Mouse (Mus musculus) heart, embryonic 15.5 days (tissue): ENCODE data around the gene Hist1h3e. TPM values are rescaled to one million over a fixed set of nuclear protein-coding genes. Genes with fewer than 3 reads are reported as not detected.
"Not testable (repeated sequence)": the region's sequence is repeated elsewhere in the genome, so short reads cannot be mapped to it uniquely, and the experiment has no call there.

Experiments used
- ATAC-seq: fragments of 200-750 bp; cut with Nextera tagmentation; replicated peaks from 2 replicates; pipeline ENCODE4 v1.8.0; 2017; ENCODE audit warnings: low read depth, moderate TSS enrichment; ENCODE audit not compliant: insufficient number of reproducible peaks, insufficient read depth, low FRiP score
- H3K27ac ChIP-seq: fragments of 300-500 bp; sonication (generic); 2 replicates; pipeline ENCODE4 v1.5.1; 2015; ENCODE audit warnings: mild to moderate bottlenecking, inconsistent platforms
- H3K27me3 ChIP-seq: fragments of 300-500 bp; sonication (generic); 2 replicates; pipeline ENCODE4 v1.6.1; 2015; ENCODE audit warnings: inconsistent platforms
- H3K36me3 ChIP-seq: fragments of 300-500 bp; sonication (generic); 2 replicates; pipeline ENCODE4 v1.6.1; 2015; ENCODE audit warnings: mild to moderate bottlenecking, inconsistent platforms
- H3K4me1 ChIP-seq: fragments of 300-500 bp; sonication (generic); replicated peaks from 2 replicates; pipeline ENCODE4 v1.6.1; 2015; ENCODE audit warnings: inconsistent platforms
- H3K4me2 ChIP-seq: fragments of 300-500 bp; sonication (generic); 2 replicates; pipeline ENCODE4 v1.6.1; 2015; ENCODE audit warnings: inconsistent platforms, mild to moderate bottlenecking, moderate library complexity
- H3K4me3 ChIP-seq: fragments of 300-500 bp; sonication (generic); 2 replicates; pipeline ENCODE4 v1.5.1; 2015; ENCODE audit warnings: mild to moderate bottlenecking, inconsistent platforms
- H3K9ac ChIP-seq: fragments of 300-500 bp; sonication (generic); 2 replicates; pipeline ENCODE4 v1.6.1; 2015; ENCODE audit warnings: mild to moderate bottlenecking, inconsistent platforms
- H3K9me3 ChIP-seq: fragments of 300-500 bp; sonication (generic); replicated peaks from 2 replicates; pipeline ENCODE4 v1.6.1; 2016; ENCODE audit warnings: inconsistent platforms
- WGBS: fragments of 180-500 bp; shearing (Covaris S2); methylation state at CpG from one replicate; pipeline ENCODE4 v1.1.7; 2015; ENCODE audit warnings: mixed read lengths; 5-methylcytosine and 5-hydroxymethylcytosine counted together
- polyA plus RNA-seq: library from polyadenylated mRNA; unstranded; fragments of >200 nt; fragmentation: Nextera tagmentation; extraction: Ambion mirVana; gene quantifications from 2 replicates; pipeline ENCODE4 v1.2.1, GENCODE M21; 2015

Hist1h3e gene
- polyA plus RNA-seq, 1 experiment from 2014 or later, result 1.7 TPM

GRCm38 (mm10) chr13:23543965-23544786 is 18.0 kb downstream of the Hist1h3e start, which contains the start of gene Hist1h3f:
Gene Hist1h3f (plus strand): TSS chr13:23544052.
- Histone ChIP-seq H3K36me3 (no peaks in the 10 kb centered on the region), H3K9me3 (no peaks in the 10 kb centered on the region), H3K27me3 (no peaks in the 10 kb centered on the region), H3K4me1 (peaks cover 5% of the 10 kb centered on the region; the same call in 1 of the 2 replicates), H3K4me3 (peak within 1 kb of the TSS; percentile 58), H3K4me2 (peak within 1 kb of the TSS; percentile 77), H3K9ac (peak within 1 kb of the TSS; percentile 65), H3K27ac (peak within 1 kb of the TSS; percentile 92)
- 1% methylated on average over 27 of the region's 45 CpGs for WGBS
- ATAC-seq, result peak; percentile 88

GRCm38 (mm10) chr13:23542999-23543607 is 19.1 kb downstream of the Hist1h3e start, which contains the start of gene Hist1h2bh:
Gene Hist1h2bh (minus strand): TSS chr13:23543392.
- H3K36me3 ChIP-seq, H3K4me1 ChIP-seq, H3K27me3 ChIP-seq, H3K9me3 ChIP-seq: not testable (repeated sequence)
- Histone ChIP-seq H3K27ac (peak within 1 kb of the TSS; percentile 92), H3K4me2 (peak within 1 kb of the TSS; percentile 77), H3K4me3 (peak within 1 kb of the TSS; percentile 58), H3K9ac (peak within 1 kb of the TSS; percentile 53)
- WGBS, result under 1% methylated on average over 39 of the region's 42 CpGs
- peak; percentile 91 for ATAC-seq

GRCm38 (mm10) chr13:23542225-23542980 is 19.8 kb downstream of the Hist1h3e start:
- Histone ChIP-seq H3K4me2 (peak overlapping the region; percentile 77), H3K4me3 (peak overlapping the region; percentile 58), H3K9ac (peak overlapping the region; percentile 52), H3K27ac (peak overlapping the region; percentile 87)
- not testable (repeated sequence) for H3K36me3 ChIP-seq, H3K27me3 ChIP-seq, ATAC-seq, H3K4me1 ChIP-seq, H3K9me3 ChIP-seq
- 19% methylated on average over 3 of the region's 3 CpGs for WGBS

GRCm38 (mm10) chr13:23541497-23541896 is 20.7 kb downstream of the Hist1h3e start:
- Histone ChIP-seq H3K9me3 (no peaks in the 10 kb centered on the region), H3K27ac (no peak overlapping the region), H3K4me3 (no peak overlapping the region), H3K4me2 (no peak overlapping the region), H3K9ac (no peak overlapping the region), H3K36me3 (no peaks in the 10 kb centered on the region), H3K27me3 (no peaks in the 10 kb centered on the region), H3K4me1 (peaks cover 11% of the 10 kb centered on the region)
- ATAC-seq, result no peak
- 74% methylated on average over 3 of the region's 3 CpGs for WGBS

- not testable (repeated sequence) for H3K36me3 ChIP-seq, H3K27me3 ChIP-seq, H3K9me3 ChIP-seq, ATAC-seq, H3K27ac ChIP-seq, H3K9ac ChIP-seq, H3K4me2 ChIP-seq, H3K4me3 ChIP-seq
- H3K4me1 ChIP-seq, result peaks cover 16% of the 10 kb centered on the region
- 47% methylated on average over 1 of the region's 1 CpGs for WGBS
These were observed 22.3 kb downstream of the Hist1h3e start for GRCm38 (mm10) chr13:23539821-23540220.

GRCm38 (mm10) chr13:23538249-23538648 is 23.9 kb downstream of the Hist1h3e start:
- no peak overlapping the region for H3K4me3 ChIP-seq
- no peaks in the 10 kb centered on the region for H3K27me3 ChIP-seq
- H3K9ac ChIP-seq, result no peak overlapping the region
- H3K9me3 ChIP-seq, result no peaks in the 10 kb centered on the region
- no peak overlapping the region for H3K27ac ChIP-seq
- H3K36me3 ChIP-seq, result no peaks in the 10 kb centered on the region
- no peak overlapping the region for H3K4me2 ChIP-seq
- ATAC-seq, result no peak
- H3K4me1 ChIP-seq, result peaks cover 26% of the 10 kb centered on the region
- WGBS, result 77% methylated on average over 5 of the region's 5 CpGs

- Histone ChIP-seq H3K27ac (no peak overlapping the region), H3K4me1 (peaks cover 30% of the 10 kb centered on the region), H3K36me3 (no peaks in the 10 kb centered on the region), H3K9ac (no peak overlapping the region), H3K4me2 (peak overlapping the region; percentile 79; the same call in 1 of the 2 replicates), H3K4me3 (no peak overlapping the region), H3K27me3 (no peaks in the 10 kb centered on the region), H3K9me3 (no peaks in the 10 kb centered on the region)
- ATAC-seq, result no peak
- WGBS, result 73% methylated on average over 3 of the region's 3 CpGs
These were observed 25.0 kb downstream of the Hist1h3e start for GRCm38 (mm10) chr13:23537006-23537710.

- Histone ChIP-seq H3K4me1 (peaks cover 35% of the 10 kb centered on the region), H3K4me3 (peak overlapping the region; percentile 56), H3K27me3 (no peaks in the 10 kb centered on the region)
These were observed 25.9 kb downstream of the Hist1h3e start for GRCm38 (mm10) chr13:23536076-23536822.

GRCm38 (mm10) chr13:23535137-23536075 is 26.8 kb downstream of the Hist1h3e start, which contains the start of gene Hist1h3g:
Gene Hist1h3g (plus strand): TSS chr13:23535422.
- Histone ChIP-seq H3K4me2 (peak within 1 kb of the TSS; percentile 79), H3K4me3 (peak within 1 kb of the TSS; percentile 56), H3K9ac (peak within 1 kb of the TSS; percentile 56), H3K27ac (peak within 1 kb of the TSS; percentile 92), H3K4me1 (peaks cover 35% of the 10 kb centered on the region)
- not testable (repeated sequence) for H3K36me3 ChIP-seq, H3K27me3 ChIP-seq, H3K9me3 ChIP-seq
- WGBS, result under 1% methylated on average over 54 of the region's 62 CpGs
- peak; percentile 86 for ATAC-seq

More at GRCm38 (mm10) chr13:23536076-23536822, 25.9 kb downstream of the Hist1h3e start:
- Histone ChIP-seq H3K27ac (peak overlapping the region; percentile 42; the same call in 1 of the 2 replicates), H3K36me3 (no peaks in the 10 kb centered on the region), H3K9me3 (no peaks in the 10 kb centered on the region), H3K4me2 (peak overlapping the region; percentile 79), H3K9ac (peak overlapping the region; percentile 56)
- 21% methylated on average over 7 of the region's 7 CpGs for WGBS
- no peak for ATAC-seq
